Mouse (Mus musculus): ENCODE data around the gene Itgad. TPM values are rescaled to one million over a fixed set of nuclear protein-coding genes. Genes with fewer than 3 reads are reported as not detected.
"Not testable (repeated sequence)": the region's sequence is repeated elsewhere in the genome, so short reads cannot be mapped to it uniquely, and the experiment has no call there.

Itgad gene
- polyA plus RNA-seq, 1 experiment from 2014 or later: not detected

DNA sequence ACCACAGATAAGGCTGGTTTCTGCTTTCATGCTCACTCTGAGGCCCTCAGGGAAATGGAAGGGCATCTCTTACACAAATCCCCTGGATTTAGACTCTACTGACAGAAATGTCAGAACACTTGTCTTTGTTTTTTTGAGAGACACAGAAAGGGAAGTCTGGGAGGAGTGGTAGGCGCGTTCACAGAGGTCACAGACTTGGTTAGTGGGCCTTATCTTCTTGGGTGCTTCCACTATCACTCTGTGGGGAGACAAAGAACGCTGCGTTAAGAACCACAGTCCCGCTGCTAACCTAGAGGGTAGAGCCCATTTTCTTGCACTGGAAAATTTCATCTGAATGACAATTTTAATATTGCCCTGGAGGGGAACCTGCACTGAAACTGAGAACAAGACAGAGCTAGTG is 22.0 kb upstream of the Itgad start:
- Histone ChIP-seq H3K9me3 (replicated peaks) (no peaks in the 10 kb centered on the region), H3K27me3 (no peaks in the 10 kb centered on the region), H3K4me1 (replicated peaks) (no peaks in the 10 kb centered on the region), H3K4me2 (no peak overlapping the region), H3K9ac (no peak overlapping the region), H3K27ac (no peak overlapping the region), H3K4me3 (replicated peaks) (no peak overlapping the region), H3K36me3 (no peaks in the 10 kb centered on the region)
- ATAC-seq (ENCODE audit: low read depth) (no peak), DNase-seq (no peak)
- 10% methylated on average over 5 of the region's 5 CpGs for WGBS (ENCODE audit: insufficient replicate concordance)

DNA sequence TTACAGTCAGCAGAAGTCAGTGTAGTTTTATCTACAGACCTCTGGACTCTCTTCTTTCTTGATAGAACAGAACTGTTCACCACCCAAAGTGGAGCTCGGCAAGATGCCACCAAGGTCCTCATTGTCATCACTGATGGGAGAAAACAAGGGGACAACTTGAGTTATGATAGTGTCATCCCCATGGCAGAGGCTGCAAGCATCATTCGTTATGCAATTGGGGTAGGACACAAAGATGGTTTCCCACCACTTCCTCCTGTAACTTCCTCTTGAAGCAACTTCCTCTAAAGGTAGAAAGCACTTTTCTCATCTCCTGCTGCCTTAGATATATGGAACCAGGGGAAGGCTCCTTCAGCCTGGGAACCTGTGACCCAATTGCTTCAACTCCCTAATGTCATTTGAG is 20.6 kb upstream of the Itgad start:
- Histone ChIP-seq H3K36me3 (no peaks in the 10 kb centered on the region), H3K4me3 (replicated peaks) (no peak overlapping the region), H3K9me3 (replicated peaks) (no peaks in the 10 kb centered on the region), H3K27me3 (no peaks in the 10 kb centered on the region), H3K27ac (no peak overlapping the region), H3K4me2 (no peak overlapping the region), H3K4me1 (replicated peaks) (no peaks in the 10 kb centered on the region), H3K9ac (no peak overlapping the region)
- DNase-seq (no peak), ATAC-seq (ENCODE audit: low read depth) (no peak)
- 19% methylated on average over 2 of the region's 2 CpGs for WGBS (ENCODE audit: insufficient replicate concordance)

DNA sequence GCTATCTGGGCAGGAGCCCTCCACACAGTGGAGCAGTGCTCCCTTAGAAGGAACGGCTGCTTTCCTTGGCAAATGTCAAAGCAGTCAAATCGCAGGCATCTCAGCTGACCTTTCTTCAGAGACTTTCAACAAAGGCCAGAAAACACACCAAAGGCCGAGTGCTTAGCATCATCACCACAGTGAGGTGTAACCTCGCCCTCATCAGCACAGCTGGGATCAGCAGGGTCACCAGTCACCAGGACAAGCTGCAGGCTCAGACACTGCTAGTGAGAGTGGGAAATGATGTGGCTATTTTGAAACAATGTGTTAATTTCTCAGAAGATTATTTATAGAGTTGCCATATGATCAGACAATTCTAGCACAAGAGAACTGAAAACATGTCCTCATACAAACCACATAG is 17.2 kb upstream of the Itgad start:
- no peak overlapping the region for H3K4me2 ChIP-seq
- H3K9ac ChIP-seq: no peak overlapping the region
- no peaks in the 10 kb centered on the region for H3K9me3 ChIP-seq (replicated peaks)
- H3K4me1 ChIP-seq (replicated peaks): no peaks in the 10 kb centered on the region
- ATAC-seq (ENCODE audit: low read depth) (no peak), DNase-seq (no peak)
- H3K27ac ChIP-seq: no peak overlapping the region
- H3K27me3 ChIP-seq: no peaks in the 10 kb centered on the region
- 46% methylated on average over 4 of the region's 4 CpGs for WGBS (ENCODE audit: insufficient replicate concordance)
- no peak overlapping the region for H3K4me3 ChIP-seq (replicated peaks)
- no peaks in the 10 kb centered on the region for H3K36me3 ChIP-seq

DNA sequence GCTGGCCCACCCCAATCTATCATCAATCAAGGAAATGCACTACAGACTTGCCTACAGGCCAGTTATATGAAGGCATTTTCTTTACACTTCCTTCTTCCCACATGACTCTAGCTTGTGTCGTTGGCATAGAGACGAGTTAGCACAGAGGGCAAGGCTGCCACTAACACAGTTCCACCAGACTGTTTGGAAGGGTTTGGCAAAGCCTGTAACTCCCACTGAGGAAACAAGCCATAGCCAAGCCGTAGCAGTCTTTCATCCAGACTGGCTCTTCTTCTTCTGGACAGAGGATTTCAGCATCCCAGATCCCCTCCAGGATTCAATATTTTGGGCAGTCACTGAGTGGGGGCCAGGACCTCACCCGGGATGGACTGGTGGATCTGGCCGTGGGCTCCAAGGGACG is 14.6 kb upstream of the Itgad start:
- Histone ChIP-seq H3K4me3 (replicated peaks) (no peak overlapping the region), H3K27ac (no peak overlapping the region), H3K9me3 (replicated peaks) (no peaks in the 10 kb centered on the region), H3K4me1 (replicated peaks) (no peaks in the 10 kb centered on the region), H3K36me3 (no peaks in the 10 kb centered on the region), H3K4me2 (no peak overlapping the region), H3K9ac (no peak overlapping the region), H3K27me3 (no peaks in the 10 kb centered on the region)
- DNase-seq (no peak), ATAC-seq (ENCODE audit: low read depth) (no peak)
- WGBS (ENCODE audit: insufficient replicate concordance): 75% methylated on average over 6 of the region's 6 CpGs

DNA sequence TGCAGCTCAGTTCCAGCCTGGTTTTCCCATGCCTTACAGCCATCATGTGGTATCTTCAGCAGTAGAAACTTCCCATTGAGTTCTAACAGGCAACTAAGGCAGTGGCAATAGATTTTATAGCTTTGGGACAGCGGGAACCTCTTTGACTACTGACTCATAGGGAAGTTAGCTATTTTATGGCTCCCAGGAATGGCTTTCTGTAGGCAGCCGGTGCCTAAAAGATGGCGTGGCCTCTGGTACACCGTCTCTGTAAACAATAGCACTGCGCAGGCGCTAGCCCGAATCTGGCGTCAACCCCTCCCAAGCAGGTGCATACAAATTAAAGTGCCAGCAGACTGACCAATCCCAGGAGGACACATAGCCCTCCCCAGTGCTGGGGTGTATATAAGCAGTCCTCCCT is 3.2 kb upstream of the Itgad start:
- ATAC-seq (ENCODE audit: low read depth): no peak
- 73% methylated on average over 8 of the region's 8 CpGs for WGBS (ENCODE audit: insufficient replicate concordance)

DNA sequence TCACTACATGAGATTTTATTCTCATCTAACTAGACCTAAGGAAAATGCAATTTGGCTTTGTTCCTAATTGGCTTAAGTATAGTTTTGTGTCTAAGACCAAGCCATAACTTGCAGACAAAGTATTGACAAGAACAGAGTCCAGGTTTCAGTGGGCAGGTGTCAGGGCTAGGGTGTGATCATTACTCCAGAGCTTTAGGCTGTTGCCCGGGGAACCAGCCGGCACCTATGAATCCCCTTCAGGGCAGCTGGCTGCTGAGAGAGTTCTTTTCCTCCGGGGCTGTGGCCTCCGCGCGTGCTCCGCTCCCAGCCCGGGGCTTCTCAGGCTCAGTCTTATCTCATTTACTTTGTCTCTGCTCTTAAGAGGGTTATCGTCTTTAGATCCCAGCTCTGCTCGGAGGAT is 748 bp downstream of the Itgad start:
- no peaks in the 10 kb centered on the region for H3K9me3 ChIP-seq (replicated peaks)
- no peaks in the 10 kb centered on the region for H3K4me1 ChIP-seq (replicated peaks)
- no peak overlapping the region for H3K4me2 ChIP-seq
- no peak overlapping the region for H3K27ac ChIP-seq
- no peaks in the 10 kb centered on the region for H3K36me3 ChIP-seq
- H3K27me3 ChIP-seq: no peaks in the 10 kb centered on the region
- DNase-seq (no peak), ATAC-seq (ENCODE audit: low read depth) (no peak)
- WGBS (ENCODE audit: insufficient replicate concordance): 54% methylated on average over 10 of the region's 10 CpGs
- no peak overlapping the region for H3K9ac ChIP-seq
- H3K4me3 ChIP-seq (replicated peaks): no peak overlapping the region

More for the DNA sequence above, 3.2 kb upstream of the Itgad start:
- Histone ChIP-seq H3K4me3 (replicated peaks) (no peak overlapping the region), H3K27me3 (no peaks in the 10 kb centered on the region), H3K27ac (no peak overlapping the region), H3K4me2 (no peak overlapping the region), H3K9ac (no peak overlapping the region), H3K9me3 (replicated peaks) (no peaks in the 10 kb centered on the region), H3K4me1 (replicated peaks) (no peaks in the 10 kb centered on the region), H3K36me3 (no peaks in the 10 kb centered on the region)
- DNase-seq: no peak

DNA sequence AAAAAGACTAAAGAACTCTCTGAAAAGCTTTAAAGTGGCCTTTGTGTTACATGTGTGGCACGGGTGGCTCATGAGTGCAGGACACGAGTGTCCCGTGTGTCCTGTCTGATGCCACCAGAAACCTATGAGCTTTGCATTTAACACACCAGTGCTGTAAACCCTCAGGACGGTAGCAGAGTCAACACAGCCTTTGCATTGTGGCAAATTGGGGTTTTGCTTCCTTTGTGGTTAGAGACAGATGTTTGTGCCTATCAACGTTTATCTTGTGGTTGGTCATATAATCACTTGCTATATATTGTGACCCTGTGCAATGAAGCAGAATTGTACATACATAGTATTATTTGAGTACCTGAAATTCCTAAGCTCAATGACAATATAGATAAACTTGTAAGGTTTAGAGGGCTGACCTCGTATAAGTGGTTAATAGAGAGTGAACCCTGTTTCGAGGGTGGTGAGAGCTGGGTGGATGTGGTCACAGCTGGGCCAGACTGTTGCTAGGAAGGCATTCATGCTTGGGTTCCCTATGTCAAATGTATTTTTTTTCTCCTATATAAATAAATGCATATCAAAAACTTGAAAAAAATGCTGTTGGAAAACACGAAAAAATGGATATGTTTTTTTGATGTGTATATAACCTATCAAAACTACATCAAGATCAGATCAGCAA is 4.6 kb downstream of the Itgad start:
- not testable (repeated sequence) for H3K9me3 ChIP-seq (replicated peaks); H3K4me1 ChIP-seq (replicated peaks); H3K4me2 ChIP-seq; H3K27ac ChIP-seq; DNase-seq; H3K27me3 ChIP-seq; ATAC-seq (ENCODE audit: low read depth); H3K36me3 ChIP-seq; H3K4me3 ChIP-seq (replicated peaks); H3K9ac ChIP-seq
- 22% methylated on average over 8 of the region's 8 CpGs for WGBS (ENCODE audit: insufficient replicate concordance)

DNA sequence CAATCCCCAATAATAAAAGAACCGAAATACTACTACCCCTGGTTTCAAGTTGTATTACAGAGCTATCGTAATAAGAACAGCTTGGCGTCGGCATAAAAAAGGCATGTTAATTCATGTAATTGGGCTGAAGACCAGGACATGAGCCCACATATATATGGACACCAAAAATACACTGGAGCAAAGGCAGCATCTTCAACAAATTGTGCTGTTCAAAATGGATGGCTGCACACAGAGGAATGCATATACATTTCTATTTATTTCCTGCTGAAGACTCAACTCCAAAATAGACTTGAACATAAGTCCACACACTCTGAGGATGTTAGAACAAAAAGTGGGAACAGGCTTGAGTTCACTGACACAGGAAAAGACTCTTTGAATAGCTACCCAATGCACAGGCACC is 9.8 kb downstream of the Itgad start:
- DNase-seq (no peak), ATAC-seq (ENCODE audit: low read depth) (no peak)
- H3K9ac ChIP-seq: no peak overlapping the region
- no peaks in the 10 kb centered on the region for H3K27me3 ChIP-seq
- no peak overlapping the region for H3K27ac ChIP-seq
- no peaks in the 10 kb centered on the region for H3K4me1 ChIP-seq (replicated peaks)
- no peak overlapping the region for H3K4me3 ChIP-seq (replicated peaks)
- no peaks in the 10 kb centered on the region for H3K9me3 ChIP-seq (replicated peaks)
- 70% methylated on average over 4 of the region's 4 CpGs for WGBS (ENCODE audit: insufficient replicate concordance)
- H3K4me2 ChIP-seq: no peak overlapping the region
- no peaks in the 10 kb centered on the region for H3K36me3 ChIP-seq

DNA sequence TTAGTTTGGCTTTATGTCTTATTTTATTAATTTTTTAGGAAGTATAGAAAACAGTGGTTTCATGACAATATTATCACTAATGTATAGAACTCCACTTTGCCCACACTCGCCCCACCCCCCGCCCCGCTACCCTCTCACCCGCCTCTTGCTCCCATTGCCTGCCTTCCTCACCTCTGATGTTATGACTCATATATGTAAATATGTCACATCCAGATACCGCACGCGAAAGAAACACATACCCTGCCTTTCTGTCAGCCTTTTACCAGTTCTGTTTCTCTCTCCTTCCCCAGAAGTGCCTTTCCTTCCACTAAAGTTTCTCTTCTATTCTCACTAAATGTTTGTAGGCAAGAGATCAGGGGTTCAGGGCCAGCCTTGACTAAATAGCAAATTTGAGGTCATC is 12.2 kb downstream of the Itgad start:
- H3K4me3 ChIP-seq (replicated peaks): no peak overlapping the region
- ATAC-seq (ENCODE audit: low read depth) (no peak), DNase-seq (no peak)
- H3K4me1 ChIP-seq (replicated peaks): no peaks in the 10 kb centered on the region
- H3K9me3 ChIP-seq (replicated peaks): no peaks in the 10 kb centered on the region
- H3K9ac ChIP-seq: no peak overlapping the region
- H3K36me3 ChIP-seq: no peaks in the 10 kb centered on the region
- no peak overlapping the region for H3K4me2 ChIP-seq
- 71% methylated on average over 7 of the region's 7 CpGs for WGBS (ENCODE audit: insufficient replicate concordance)
- no peak overlapping the region for H3K27ac ChIP-seq
- no peaks in the 10 kb centered on the region for H3K27me3 ChIP-seq

DNA sequence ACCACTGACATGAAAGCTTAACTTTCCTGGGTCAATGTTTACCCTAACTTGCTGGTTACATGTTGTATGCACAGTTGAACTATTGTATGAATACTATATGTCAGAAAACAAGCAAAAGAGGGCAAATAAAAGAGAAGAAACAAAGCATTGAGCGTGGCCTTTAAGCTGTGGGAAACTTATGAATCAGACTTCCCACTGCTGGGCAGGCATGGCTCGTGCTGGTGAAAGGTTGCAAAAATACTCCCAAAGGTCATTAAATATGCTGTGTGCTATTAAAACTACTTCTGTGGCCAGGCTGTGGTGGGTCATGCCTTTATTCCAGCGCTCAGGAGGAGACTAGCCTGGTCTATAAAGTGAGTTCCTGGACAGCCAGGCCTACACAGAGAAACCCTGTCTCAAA is 15.8 kb downstream of the Itgad start:
- WGBS (ENCODE audit: insufficient replicate concordance): 51% methylated on average over 3 of the region's 3 CpGs
- H3K4me2 ChIP-seq: no peak overlapping the region
- ATAC-seq (ENCODE audit: low read depth) (no peak), DNase-seq (no peak)
- no peak overlapping the region for H3K4me3 ChIP-seq (replicated peaks)
- H3K27me3 ChIP-seq: no peaks in the 10 kb centered on the region
- no peak overlapping the region for H3K9ac ChIP-seq
- H3K9me3 ChIP-seq (replicated peaks): no peaks in the 10 kb centered on the region
- H3K27ac ChIP-seq: no peak overlapping the region
- H3K4me1 ChIP-seq (replicated peaks): no peaks in the 10 kb centered on the region
- H3K36me3 ChIP-seq: no peaks in the 10 kb centered on the region

DNA sequence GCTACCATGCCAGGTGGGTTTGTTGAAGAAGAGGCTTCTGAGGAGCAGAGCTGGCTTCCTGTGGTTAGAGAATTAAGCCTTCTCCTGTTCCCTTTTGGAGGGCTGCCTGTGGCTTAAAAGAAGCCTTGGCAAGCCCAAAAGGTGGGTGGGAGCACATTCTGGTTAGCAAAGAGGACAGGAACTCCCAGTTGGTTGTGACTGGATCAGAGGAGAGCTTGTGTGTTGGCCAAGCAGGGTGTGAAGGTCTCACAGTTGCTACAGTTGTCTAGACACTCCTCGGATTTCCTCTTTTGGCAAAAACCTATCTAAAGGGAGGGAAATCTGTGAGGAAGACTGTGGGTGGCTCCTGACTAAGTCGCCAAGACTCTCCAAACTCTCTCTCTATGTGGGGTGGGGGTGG is 24.2 kb downstream of the Itgad start:
- H3K9me3 ChIP-seq (replicated peaks): no peaks in the 10 kb centered on the region

DNA sequence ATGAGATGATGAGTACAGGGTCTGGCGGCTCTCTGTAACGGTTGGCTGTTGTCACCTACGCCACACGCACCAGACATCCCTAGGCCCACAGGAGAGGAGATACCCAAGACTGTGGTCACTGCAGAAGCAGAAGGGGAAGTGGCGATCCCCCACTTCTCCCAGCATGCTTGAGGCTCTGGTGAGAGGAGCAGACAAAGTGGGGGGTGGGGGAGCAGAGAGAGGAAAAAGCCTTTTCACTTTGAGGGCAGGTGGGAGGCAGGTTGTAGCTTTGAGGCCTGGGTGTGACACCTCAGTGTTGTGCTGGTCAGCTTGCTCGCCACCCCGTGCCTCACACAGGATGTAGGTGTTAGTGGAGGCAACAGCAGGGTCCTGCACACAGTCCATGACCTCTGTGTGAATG is 25.9 kb downstream of the Itgad start:
- H3K4me2 ChIP-seq: no peak overlapping the region
- WGBS (ENCODE audit: insufficient replicate concordance): 14% methylated on average over 7 of the region's 7 CpGs
- DNase-seq (peak; percentile 9), ATAC-seq (ENCODE audit: low read depth) (no peak)
- H3K36me3 ChIP-seq: no peaks in the 10 kb centered on the region
- H3K27ac ChIP-seq: no peak overlapping the region
- H3K4me3 ChIP-seq (replicated peaks): no peak overlapping the region
- H3K9me3 ChIP-seq (replicated peaks): no peaks in the 10 kb centered on the region
- no peak overlapping the region for H3K9ac ChIP-seq
- no peaks in the 10 kb centered on the region for H3K27me3 ChIP-seq
- H3K4me1 ChIP-seq (replicated peaks): no peaks in the 10 kb centered on the region; the same call in 1 of the 2 replicates

More for the DNA sequence above, 24.2 kb downstream of the Itgad start:
- no peaks in the 10 kb centered on the region; the same call in 1 of the 2 replicates for H3K4me1 ChIP-seq (replicated peaks)
- ATAC-seq (ENCODE audit: low read depth) (no peak), DNase-seq (no peak)
- WGBS (ENCODE audit: insufficient replicate concordance): 18% methylated on average over 2 of the region's 2 CpGs
- H3K27ac ChIP-seq: no peak overlapping the region
- no peak overlapping the region for H3K4me2 ChIP-seq
- no peak overlapping the region for H3K4me3 ChIP-seq (replicated peaks)
- no peaks in the 10 kb centered on the region for H3K27me3 ChIP-seq
- no peaks in the 10 kb centered on the region for H3K36me3 ChIP-seq
- no peak overlapping the region for H3K9ac ChIP-seq
